Mouse (Mus musculus): ENCODE measurements around the gene Eng.
A peak's percentile ranks its signal among the peaks of the same experiment; 100 is the strongest.

Gene Eng

DNA sequence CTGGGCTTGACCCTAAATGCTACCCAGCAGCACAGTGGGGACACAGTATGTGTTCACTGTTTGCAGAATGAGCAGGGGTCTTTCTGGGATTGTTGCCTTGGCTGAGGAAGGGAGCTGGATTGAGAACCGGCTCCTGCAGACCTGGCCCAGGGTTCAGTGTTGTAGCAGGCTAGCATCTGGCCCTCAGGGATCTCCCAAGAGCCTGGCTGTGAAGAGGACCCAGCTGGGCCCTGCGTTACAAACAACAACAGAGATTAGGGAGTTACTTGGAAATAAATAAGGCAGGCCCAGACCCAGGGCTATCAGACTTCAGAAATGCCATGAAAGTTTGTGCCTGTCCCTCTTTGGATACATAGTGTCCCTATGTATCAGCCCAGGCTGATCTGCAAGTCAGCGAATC, 748 bp upstream of the Eng start:
- no peak for DNase-seq

DNA sequence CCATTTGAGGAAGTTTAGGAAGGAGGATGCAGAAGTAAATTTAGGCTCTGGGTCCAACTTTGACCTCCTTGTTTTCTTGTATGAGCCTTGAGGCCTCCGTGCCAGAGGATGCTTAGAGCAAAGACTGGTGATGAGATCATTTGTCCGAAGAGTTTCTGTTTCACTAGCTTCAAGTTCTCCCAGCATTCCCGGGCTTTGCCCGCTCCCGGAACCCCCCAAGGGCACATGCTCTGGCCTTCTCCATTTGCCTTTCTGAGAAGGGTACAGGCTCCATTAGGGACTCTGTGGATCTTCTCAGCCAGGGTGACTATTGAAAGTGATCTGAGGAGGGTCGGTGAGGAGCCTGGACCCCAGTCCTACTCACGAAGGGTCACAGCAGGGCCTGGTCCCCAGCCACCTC, 971 bp downstream of the Eng start:
- no peak for DNase-seq

DNA sequence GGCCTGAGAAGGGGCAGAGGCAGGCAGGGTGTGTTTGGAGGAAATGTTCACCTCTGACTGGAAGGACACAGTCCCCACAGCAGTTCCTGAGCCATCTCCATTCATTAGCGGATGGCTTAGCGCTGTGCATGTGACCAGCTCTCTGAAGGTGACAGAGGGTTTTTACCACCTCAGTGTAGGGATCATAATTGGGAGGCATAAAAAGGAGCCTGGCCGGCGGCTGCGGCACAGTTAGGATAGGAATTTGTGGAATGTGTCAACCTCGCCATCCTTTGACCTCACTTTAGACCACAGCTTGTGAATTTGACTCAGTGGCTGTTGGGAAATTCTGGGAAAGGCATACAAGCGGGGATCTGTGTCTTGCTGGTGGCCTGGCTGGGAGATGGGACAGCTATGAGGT, 7.4 kb downstream of the Eng start:
- DNase-seq = no peak

DNA sequence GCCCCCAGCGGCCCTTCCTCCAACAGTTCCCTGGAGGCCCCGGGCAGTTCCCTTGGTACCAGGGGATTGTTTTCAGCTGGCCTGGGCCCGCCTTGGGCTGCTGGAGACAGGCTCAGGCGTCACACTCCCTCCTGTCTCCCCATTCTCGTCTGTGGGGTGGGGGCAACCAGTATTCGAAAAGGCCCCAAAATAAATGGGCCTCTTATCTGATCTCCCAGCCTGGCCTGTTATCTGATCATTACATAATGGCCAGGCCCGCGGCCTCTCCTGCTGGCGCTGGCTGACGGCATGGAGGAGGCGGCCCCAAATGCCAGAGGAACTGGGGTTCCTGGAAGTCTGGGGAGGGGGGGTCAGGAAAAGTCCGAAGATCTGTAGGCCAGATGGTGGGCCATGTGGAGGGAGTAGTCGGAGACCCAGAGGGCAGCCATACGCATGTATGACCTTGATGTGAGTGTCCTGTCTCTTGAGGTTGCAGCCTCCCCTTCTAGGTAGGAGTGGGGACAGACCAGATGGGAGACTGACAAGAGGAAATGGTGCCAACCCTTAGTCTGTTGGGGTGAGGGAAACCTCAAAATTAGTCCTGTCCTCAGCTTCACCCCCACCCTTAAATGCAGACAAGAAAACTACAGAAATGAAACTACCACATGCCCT, 8.5 kb downstream of the Eng start:
- DNase-seq = no peak

DNA sequence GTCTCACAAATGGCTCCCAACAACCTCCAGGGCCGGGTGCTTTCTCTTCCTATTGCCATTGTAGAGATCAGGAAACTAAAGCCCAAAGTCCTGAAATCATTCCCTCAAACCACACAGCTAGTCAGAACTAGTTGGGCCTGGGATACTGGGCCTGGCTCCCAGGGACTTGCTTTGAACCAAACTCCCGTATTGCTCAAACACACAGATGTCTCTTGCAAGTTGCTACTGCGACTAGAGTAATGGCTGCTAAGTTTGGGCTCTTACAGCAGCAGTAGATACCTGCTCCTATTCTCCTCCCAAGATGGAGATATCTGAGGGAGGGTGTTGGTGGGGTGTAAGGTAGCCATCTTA, 9.0 kb downstream of the Eng start:
- DNase-seq = no peak

DNA sequence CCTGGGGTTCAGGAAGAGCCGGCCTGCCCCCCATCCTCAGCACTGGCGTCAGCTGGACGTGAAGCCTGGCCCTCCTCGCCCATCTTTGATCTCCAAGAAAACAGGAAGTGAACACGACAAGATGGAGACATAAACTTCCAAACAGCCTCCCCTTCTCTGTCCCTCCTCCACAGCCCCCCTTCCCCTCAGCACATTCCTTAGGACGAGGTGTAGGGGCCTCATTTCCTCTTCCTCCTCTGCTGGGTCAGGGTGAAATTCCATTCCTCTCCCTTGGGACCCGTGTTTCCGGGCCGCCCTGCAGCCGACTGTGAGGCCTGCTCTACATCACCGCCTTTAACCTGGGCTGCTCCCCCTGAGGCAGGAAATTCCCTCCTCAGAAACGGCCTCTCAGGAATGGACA, 9.4 kb downstream of the Eng start:
- no peak for DNase-seq

DNA sequence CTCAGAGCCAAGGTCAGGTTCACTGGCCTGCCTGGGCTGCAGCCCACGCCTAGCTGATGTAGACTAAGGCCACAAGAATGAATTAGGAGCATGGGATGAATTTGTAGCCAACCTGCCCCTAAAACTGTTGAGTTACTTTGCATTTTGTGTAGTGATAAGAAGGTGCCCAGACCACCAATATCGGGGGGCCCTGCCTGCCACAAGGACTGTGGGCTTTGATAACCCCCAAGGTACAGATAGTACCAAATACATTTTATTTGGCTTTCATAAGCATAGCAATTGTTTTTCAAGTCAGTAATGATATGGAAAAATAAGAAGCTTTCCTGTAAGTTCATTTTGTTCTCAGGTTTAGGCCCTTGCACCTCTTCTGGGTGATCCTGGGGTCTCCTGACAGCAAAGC, 12.5 kb downstream of the Eng start:
- no peak for DNase-seq

DNA sequence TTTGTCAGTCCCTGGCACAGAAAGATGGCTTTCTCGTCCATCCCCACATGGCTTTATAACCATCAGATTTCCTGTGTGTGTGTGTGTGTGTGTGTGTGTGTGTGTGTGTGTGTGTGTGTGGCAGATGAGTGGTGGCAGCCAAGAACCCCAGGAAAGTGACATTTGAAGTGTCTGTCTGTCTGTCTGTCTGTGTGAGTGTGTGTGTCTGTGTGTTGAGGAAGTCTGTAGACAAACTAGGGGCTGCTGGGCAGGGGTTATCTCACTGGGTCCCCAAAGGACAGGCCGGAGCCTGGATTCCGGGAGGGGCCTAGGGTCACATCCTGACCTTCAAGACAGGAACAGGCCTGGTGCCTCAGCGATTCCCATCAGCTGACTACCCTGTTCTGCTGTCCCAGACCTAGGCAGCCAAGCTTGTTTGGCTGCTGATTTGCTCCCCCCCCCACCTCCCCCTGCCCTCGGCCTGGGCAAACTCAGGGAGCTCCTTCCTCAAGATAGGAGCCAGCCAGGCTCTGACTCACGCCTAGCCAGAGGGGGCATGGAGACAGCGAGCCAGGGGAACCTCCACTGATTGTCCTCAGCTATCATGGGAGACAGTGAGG, 15.2 kb downstream of the Eng start:
- no peak for DNase-seq

DNA sequence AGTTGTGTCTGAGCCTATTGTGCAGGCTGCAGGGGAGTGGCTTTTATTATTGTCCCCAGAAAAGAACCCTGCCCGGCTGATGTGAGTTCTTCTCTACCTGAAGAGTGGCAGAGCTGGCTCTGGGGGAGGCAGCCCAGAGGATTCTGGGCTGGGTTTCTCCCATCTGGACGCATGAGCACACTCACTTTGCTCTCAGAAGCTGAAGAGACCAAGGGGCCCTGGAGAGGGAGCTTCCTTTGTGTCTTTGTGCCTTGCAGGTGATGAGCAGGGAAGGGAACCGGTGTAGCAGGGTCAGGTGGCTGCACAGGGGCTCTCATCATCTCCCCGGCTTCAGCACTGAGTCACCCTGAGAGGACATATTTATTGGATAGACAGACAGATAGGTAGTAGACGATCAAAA, 15.9 kb downstream of the Eng start:
- no peak for DNase-seq

DNA sequence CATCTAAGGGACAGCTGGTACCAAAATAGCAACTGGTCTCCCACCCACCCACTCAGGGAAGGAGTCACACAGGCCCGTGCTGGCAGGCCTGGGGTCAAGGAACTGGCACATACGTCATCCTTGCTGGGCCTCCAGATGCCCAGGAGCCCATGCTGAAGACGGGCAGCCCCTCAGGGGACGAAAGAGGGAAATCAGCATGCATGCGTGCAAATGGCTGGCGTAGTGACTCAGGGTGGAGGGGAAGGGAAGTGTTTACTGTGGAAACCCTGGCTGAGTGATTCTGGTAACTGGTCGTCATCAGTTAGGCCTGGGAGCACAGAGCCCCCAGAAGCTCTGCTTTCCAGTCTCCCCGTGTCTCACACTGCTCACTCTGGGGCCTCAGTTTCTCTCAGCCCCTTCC, 18.9 kb downstream of the Eng start:
- DNase-seq = peak in 1 of 2 experiments; percentile 34

DNA sequence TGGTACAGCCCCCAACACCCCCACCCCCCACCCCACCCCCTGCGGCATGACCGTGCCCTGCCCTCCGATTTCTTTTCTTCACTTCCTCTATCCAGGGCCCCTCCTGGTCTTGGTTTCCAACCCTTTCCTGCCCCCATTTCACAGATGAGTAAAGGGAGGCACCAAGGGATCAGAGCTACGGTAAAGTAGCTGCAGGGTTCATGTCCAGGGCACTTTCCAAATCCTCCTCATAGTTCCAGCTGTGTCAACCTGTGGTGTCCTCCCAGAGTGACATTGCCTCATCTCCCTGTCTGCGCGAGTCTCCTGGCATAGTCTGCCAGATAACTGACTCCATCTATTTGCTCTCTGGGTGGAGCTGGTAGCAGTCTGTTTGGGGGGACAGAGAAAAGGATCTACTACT, 19.5 kb downstream of the Eng start:
- DNase-seq = no peak

DNA sequence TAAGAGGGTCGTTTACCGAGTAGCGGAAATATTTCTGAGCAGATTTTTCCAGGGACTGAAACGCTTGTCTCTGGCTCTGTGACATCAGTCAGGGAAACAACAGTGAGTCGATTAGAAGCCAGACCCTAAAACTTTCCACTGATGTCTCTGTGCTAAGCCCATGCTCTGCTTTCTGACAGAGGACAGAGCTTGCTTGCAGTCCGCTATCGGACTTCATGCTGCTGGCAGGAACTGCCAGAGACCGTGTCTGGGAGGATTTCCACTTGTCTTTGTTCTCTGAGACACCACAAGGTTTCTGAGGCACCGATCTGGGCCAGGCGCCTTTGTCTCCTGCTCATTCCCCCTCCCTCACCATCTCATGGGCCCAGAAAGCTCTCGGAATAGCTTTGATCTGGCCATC, 21.4 kb downstream of the Eng start:
- DNase-seq = no peak

DNA sequence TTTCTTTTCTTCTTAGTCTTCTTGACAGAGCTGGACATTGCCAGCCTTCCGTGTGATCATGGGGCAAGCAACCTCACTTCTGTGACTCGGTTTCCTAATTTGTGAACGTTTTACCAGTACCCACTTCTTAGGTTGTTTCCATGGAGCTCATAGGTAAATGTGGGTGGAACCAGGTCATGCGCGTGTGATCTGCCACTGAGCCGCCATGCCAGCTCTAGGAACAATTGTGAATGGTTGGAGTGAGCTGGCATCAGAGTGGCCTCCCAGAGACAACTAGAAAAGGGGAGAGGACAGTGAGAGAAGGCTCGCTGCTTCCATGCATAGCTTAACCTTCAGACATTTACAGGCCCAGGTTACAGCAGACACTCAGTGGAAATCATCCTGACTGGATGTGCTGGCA, 21.8 kb downstream of the Eng start:
- DNase-seq = no peak

DNA sequence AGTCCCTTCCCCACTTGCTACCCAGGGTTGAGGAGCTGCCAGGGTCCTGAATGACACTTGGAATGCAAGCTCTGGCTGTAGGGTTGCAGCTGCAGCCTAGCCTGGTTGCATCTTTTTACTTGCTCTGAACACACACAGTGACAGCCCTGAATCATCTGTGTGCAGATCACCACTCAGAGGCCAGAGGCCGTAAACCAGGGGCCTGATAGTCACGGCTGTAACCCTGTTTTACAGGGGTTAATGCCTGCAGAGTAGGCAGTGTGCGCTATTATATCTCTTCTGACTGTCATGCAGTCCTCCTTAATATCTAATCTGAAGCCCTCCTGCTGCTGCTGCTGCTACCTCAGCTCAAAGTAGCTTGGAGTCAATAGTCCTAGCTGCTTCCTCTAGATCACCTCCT, 23.5 kb downstream of the Eng start:
- no peak for DNase-seq

DNA sequence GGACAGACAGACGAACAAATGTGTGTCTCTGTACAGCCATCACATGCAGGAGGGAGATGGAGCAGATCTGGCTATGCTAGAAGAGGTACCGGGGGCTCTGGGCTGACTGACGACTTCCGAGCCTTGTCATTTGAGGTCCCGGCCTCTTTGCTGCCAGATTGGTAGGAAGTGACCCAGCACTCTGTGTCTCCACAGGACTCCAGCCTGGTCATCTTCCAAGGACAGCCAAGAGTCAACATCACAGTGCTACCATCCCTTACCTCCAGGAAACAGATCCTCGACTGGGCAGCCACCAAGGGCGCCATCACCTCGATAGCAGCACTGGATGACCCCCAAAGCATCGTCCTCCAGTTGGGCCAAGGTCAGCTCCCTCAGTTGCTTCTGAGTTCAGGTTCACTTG, 24.8 kb downstream of the Eng start:
- no peak for DNase-seq

DNA sequence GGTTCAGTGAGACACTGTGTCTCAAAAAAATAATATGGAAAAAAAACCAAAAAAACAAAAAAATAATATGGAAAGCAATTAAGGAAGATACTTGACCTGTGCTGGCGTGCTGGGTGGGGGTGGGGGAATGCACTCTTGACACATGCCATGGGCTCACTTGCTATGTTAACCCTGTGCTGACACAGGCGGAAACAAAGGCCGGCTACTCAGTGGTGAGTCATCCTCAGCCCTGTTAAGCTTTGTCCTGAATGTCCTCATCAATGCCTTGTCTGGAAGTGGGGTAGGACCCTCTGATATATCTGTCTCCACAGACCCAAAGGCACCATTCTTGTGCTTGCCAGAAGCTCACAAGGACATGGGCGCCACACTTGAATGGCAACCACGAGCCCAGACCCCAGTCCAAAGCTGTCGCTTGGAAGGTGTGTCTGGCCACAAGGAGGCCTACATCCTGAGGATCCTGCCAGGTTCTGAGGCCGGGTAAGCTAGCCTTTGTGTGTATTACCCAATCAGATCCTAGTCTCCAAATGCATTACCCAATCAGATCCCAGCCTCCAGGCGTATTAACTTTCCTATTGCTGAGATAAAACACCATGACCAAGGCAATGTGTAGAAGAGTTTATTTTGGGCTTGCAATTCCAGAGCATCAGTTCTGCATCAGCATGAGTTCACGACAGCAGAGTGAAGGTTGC, 25.7 kb downstream of the Eng start:
- DNase-seq = no peak

DNA sequence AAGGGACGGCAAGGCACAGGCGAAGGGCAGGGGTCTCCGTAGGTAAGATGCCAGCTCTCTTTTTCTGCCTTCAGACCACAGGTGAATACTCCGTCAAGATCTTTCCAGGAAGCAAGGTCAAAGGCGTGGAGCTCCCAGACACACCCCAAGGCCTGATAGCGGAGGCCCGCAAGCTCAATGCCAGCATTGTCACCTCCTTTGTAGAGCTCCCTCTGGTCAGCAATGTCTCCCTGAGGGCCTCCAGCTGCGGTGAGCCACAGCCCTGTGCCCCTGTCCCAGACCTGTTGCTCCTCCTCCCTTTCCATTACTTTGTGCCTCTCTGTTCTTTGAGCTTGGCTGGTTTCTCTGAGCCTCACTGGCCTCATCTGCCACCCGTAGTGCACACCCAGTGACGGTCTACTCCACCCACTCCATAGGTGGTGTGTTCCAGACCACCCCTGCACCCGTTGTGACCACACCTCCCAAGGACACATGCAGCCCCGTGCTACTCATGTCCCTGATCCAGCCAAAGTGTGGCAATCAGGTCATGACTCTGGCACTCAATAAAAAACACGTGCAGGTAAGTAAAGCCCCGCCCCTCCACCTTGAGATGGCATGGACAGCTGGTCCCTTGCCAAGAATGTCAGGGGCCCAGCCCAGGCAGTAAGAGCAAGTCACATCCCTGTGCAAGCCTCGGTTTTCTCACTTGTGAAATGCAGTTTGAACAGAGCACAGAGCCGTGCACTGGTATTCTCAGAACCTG, 27.0 kb downstream of the Eng start:
- no peak for DNase-seq

DNA sequence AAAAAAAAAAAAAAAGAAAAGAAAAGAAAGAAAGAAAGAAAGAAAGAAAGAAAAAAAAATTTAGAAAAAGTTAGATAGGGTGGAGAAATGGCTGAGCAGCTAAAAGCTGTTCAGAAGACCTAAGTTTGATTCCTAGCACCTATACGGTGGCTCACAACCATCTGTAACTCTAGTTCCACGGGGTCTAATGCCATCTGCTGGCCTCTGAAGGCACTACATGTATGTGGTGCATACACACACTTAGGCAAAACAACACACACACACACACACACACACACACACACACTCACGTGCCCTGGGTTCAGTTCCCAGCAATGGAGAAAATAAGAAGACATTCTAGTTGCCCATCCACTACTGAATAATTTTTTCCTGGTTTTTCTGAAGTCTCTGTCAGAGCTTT, 30.4 kb downstream of the Eng start:
- no peak for DNase-seq

DNA sequence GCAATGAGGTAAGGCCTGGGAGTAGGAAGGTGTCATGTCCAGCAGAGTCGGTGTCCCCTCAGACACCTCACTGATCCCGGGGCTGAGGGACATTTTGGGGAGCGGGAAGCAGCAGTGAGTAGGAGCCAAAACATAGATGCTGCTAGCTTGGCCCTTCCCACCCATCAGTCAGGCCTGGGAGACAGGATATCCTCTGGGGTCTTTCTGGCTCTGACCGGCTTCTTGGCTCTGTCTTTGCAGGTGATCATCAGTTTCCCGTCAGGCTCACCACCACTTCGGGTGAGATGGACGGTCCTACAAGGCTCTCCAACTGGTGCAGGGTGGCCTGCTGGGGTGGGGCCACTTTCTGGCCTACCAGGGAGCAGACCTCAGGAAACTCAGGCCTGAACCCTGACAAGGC, 31.3 kb downstream of the Eng start:
- no peak for DNase-seq

DNA sequence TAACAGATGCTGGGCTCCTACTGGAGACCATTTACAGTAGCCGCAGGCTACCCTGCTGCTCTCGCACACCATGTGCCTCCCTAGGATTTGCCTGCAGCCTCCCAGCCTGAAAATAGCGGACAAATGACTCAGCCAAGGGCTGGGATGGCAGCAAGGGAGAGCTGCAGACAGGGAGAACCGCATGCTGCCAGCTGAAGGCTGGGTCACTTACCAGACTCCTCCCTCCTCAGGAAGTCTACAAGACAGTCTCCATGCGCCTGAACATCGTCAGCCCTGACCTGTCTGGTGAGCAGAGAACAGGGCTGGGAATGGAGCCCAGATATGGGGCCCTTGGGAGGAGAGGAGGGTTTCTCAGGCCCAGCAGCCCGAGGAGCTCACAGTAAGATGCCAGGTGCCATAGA, 33.7 kb downstream of the Eng start:
- no peak for DNase-seq

DNA sequence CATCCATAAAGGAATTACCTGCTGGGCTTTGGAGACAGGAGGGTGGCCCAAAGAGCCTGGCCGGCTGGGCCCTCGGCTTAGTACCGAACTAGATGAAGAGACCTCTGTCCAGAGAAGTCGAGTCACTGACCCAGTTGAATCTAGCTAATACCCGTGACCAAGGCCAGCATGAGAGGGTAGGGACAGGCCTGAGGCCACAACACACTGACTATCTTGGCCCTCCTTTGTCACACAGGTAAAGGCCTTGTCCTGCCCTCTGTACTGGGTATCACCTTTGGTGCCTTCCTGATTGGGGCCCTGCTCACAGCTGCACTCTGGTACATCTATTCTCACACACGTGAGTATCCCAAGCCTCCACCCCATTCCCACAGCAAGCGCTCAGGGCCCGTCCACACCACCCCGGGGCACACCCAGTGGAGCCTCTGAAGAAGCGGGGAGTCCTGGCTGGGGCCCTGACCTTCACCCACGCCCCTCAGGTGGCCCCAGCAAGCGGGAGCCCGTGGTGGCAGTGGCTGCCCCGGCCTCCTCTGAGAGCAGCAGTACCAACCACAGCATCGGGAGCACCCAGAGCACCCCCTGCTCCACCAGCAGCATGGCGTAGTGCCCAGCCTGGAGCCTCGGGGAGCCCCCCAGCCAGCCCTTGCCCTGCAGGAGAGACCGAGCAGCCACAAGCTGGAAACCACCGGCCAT, 34.7 kb downstream of the Eng start:
- DNase-seq = no peak

DNA sequence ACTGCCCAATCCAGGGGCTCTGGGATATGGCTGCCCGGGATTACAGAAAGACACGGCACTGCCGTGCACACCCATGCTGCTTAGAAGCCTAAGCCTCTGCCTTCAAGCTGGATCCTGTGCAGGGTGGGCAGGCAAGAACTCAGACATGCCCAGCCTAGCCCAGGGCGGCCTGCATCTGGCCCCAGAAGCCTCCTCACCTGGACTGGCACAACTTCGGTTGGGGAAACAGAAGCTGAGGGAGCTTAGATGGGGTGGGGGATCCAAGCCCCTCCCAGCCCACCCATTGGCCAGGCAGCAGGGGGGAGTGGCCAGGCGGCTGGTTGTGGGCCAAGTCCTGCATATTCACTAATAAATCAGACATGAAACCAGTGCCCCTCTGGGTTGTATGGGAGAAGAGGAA, 35.4 kb downstream of the Eng start:
- peak; percentile 34 to 43 for DNase-seq

DNA sequence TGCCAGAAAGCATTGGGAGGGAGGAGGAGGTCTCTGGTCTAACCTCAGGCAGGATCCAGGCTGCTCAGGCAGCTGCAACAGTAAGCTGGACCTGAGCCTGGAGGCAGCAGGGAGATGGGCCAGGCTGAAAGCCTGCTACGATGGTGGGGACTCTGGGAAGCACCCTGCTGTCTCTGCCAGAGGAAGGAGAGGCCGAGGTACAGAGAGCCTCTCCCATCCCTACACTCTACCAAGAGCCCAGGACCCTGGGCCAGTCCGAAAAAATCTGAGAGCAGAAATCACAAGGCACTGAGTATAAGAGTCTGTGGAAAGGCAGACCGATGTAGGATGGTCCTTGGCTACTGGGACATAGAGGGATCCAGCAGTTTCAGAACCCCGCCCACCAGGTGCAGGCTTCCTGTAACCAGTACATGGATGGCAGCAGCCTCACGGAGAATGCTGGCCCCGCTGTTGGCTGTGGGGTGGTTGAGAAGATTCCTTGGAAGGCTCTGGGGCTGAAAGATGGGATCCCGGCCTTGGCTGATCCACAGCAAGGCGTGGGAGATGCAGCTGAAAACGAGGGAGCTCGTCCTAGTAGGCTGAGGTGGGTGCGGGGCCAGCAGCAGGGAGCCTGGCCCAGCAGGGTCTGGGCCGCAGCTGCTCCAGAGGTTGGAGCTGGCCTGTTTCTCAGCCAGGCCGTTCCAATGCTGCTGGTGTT, 36.5 kb downstream of the Eng start:
- no peak for DNase-seq

All from cerebellum, postnatal 10 days (tissue).